ENCODE assay signal across 8 mouse cellular contexts in the genomic region with DNA sequence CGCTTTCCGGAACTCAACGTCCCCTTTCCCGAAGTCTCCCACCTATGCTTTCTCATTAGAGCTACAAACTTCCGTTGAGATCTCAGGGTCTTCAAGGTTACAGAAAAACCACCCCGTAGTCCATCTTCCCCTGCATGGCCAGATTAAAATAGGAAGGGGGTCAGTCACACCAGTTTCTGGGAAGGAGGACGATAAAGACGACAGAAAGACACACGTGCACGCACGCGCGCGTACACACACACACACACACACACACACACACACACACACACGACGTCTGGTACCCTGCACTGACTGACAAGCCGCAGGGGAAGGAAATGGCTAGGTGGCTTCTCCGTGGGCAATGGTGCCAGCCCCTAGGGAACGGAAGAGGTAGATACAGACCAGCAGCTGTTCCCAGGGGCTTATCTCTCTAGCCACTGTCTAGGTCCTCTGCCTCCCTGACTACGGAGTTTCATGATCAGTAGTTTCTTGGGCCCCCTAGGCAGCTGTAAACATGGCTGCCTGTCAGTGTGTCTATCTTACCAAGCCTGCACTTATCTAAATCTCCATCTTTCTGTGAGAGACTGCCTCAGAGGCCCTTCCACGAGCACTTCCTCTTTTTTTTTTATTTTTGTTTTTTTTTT. TPM values are rescaled to one million over a fixed set of nuclear protein-coding genes. Genes with fewer than 3 reads are reported as not detected.
DNase-seq lines count a peak whose midpoint lies in the region; ATAC-seq and TF ChIP-seq lines count a peak whose summit lies in the region.
"Had no signal": no experiment of that assay in that cellular context is flagged by ENCODE, and none has a peak within 500 bp of the region (broad histone marks: within the 10 kb centered on the region; RNA-seq: fewer than 3 reads in every experiment).

No protein-coding gene starts in this region.

- no peak for TF ChIP-seq CTCF in G1E (IDR thresholded peaks at IDR 0.05; ENCODE audit: low read depth, low read length)
- no peak for TF ChIP-seq CTCF in liver, postnatal 0 days (IDR thresholded peaks at IDR 0.05; ENCODE audit: low read depth)

- 6% methylated on average over 21 of the region's 21 CpGs for WGBS in liver, postnatal 0 days (ENCODE audit: insufficient replicate concordance)

- H3K4me2 ChIP-seq in liver, postnatal 0 days (ENCODE audit: low read depth, low read length): peak overlapping the region; percentile 90

- TF ChIP-seq EP300 in liver, postnatal 0 days (IDR thresholded peaks at IDR 0.05; ENCODE audit: low read depth): peak; percentile 36; the same call in 1 of the 2 replicates

- peak; percentile 83 for DNase-seq in CD4-positive, CD25-positive, alpha-beta regulatory T cell, adult 2 months (ENCODE audit: low read depth, low spot score)
- peak; percentile 90 for DNase-seq in G1E (ENCODE audit: low spot score)
- peak; percentile 54 for DNase-seq in liver, postnatal 0 days
- DNase-seq in spleen, adult 12 weeks (ENCODE audit: low spot score): peak; percentile 57
- no peak for DNase-seq in right cerebral cortex, postnatal 4 days
- no peak for DNase-seq in urinary bladder, postnatal 36 days (ENCODE audit: low spot score in 2 of 2)

- H3K27me3 ChIP-seq in G1E (ENCODE audit: insufficient read depth, low read length): peaks cover 3% of the 10 kb centered on the region; the same call in 1 of the 2 replicates
- H3K27me3 ChIP-seq in liver, postnatal 0 days (ENCODE audit: insufficient read depth, low read length): peaks cover 21% of the 10 kb centered on the region; the same call in 1 of the 2 replicates

- H3K9me3 ChIP-seq in G1E (replicated peaks): 0 out of 2 replicates have a peak, but pooled peaks cover 3% of the 10 kb centered on the region
- H3K9me3 ChIP-seq in liver, postnatal 0 days (ENCODE audit: low read length): no peaks in the 10 kb centered on the region

- H3K4me3 ChIP-seq in G1E (ENCODE audit: low read depth, low read length): peak overlapping the region; percentile 71; the same call in 1 of the 2 replicates
- peak overlapping the region; percentile 48 for H3K4me3 ChIP-seq in liver, postnatal 0 days (ENCODE audit: low read depth, low read length)

- H3K4me1 ChIP-seq in G1E (ENCODE audit: insufficient read depth, low read depth, low read length): peaks cover 59% of the 10 kb centered on the region
- H3K4me1 ChIP-seq in liver, postnatal 0 days (ENCODE audit: insufficient read depth): peaks cover 13% of the 10 kb centered on the region

- peak overlapping the region; percentile 52 for H3K9ac ChIP-seq in liver, postnatal 0 days (replicated peaks)

- peak; percentile 99 for ATAC-seq in G1E (ENCODE audit: extremely low read depth, insufficient number of reproducible peaks, low FRiP score, poor library complexity, severe bottlenecking)
- peak; percentile 75 for ATAC-seq in granulocyte monocyte progenitor cell, adult 5-6 weeks (replicated peaks; ENCODE audit: poor library complexity, severe bottlenecking)
- peak; percentile 73 for ATAC-seq in liver, postnatal 0 days

- peak overlapping the region; percentile 30; the same call in 1 of the 2 replicates for H3K27ac ChIP-seq in liver, postnatal 0 days (ENCODE audit: low read depth)

- peaks cover 36% of the 10 kb centered on the region for H3K36me3 ChIP-seq in G1E (replicated peaks)
- no peaks in the 10 kb centered on the region for H3K36me3 ChIP-seq in liver, postnatal 0 days (replicated peaks; ENCODE audit: insufficient read depth, low read length)

RNA-seq across cellular contexts. Expression of gene Itgb7, which starts 6.6 kb away (rescaled TPM):
- 23.7 and 26.6 TPM in 2 replicates for total RNA-seq in G1E (2014; fragmentation: Nextera tagmentation)
- 80.9 and 83.5 TPM in 2 replicates for total RNA-seq in G1E (2017)
- 22.1 and 27.2 TPM in 2 replicates for polyA plus RNA-seq in G1E (2012)
- total RNA-seq in granulocyte monocyte progenitor cell, adult 5-6 weeks (2014; fragmentation: Nextera tagmentation): 7.4 and 42.7 TPM in 2 replicates
- total RNA-seq in granulocyte monocyte progenitor cell, adult 5-6 weeks (2017): 15.2 and 31.6 TPM in 2 replicates
- polyA plus RNA-seq in liver, postnatal 0 days (2015; fragmentation: Nextera tagmentation; extraction: Ambion mirVana): 5.8 and 8.6 TPM in 2 replicates

RNA-seq across cellular contexts. Expression of gene Csad, which starts 20.6 kb away (rescaled TPM):
- 2.1 and 11.9 TPM in 2 replicates for total RNA-seq in G1E (2014; fragmentation: Nextera tagmentation)
- 4.2 and 4.9 TPM in 2 replicates for total RNA-seq in G1E (2017)
- 3.1 and 4.2 TPM in 2 replicates for polyA plus RNA-seq in G1E (2012)
- total RNA-seq in granulocyte monocyte progenitor cell, adult 5-6 weeks (2014; fragmentation: Nextera tagmentation): 17.0 and 18.1 TPM in 2 replicates
- total RNA-seq in granulocyte monocyte progenitor cell, adult 5-6 weeks (2017): 7.5 and 23.4 TPM in 2 replicates
- 224 and 243 TPM in 2 replicates for polyA plus RNA-seq in liver, postnatal 0 days (2015; fragmentation: Nextera tagmentation; extraction: Ambion mirVana)

RNA-seq across cellular contexts. Expression of gene Zfp740, which starts 22.1 kb away (rescaled TPM):
- total RNA-seq in G1E (2014; fragmentation: Nextera tagmentation) (42.5 and 64.5 TPM in 2 replicates), G1E (2017) (34.8 and 35.3 TPM in 2 replicates)
- polyA plus RNA-seq in G1E (2012): 12.9 and 18.2 TPM in 2 replicates
- 48.7 and 68.9 TPM in 2 replicates for total RNA-seq in granulocyte monocyte progenitor cell, adult 5-6 weeks (2014; fragmentation: Nextera tagmentation)
- 23.8 and 27.8 TPM in 2 replicates for total RNA-seq in granulocyte monocyte progenitor cell, adult 5-6 weeks (2017)
- 10.7 and 11.6 TPM in 2 replicates for polyA plus RNA-seq in liver, postnatal 0 days (2015; fragmentation: Nextera tagmentation; extraction: Ambion mirVana)

RNA-seq across cellular contexts. Expression of gene Rarg, which starts 32.2 kb away (rescaled TPM):
- total RNA-seq in G1E (2014; fragmentation: Nextera tagmentation) (2.6 and 3.4 TPM in 2 replicates), G1E (2017) (1.0 and 1.9 TPM in 2 replicates)
- polyA plus RNA-seq in G1E (2012): 1.8 and 2.2 TPM in 2 replicates
- 7.5 and 11.5 TPM in 2 replicates for total RNA-seq in granulocyte monocyte progenitor cell, adult 5-6 weeks (2014; fragmentation: Nextera tagmentation)
- total RNA-seq in granulocyte monocyte progenitor cell, adult 5-6 weeks (2017): 2.0 and 3.4 TPM in 2 replicates
- polyA plus RNA-seq in liver, postnatal 0 days (2015; fragmentation: Nextera tagmentation; extraction: Ambion mirVana): 2.4 and 2.6 TPM in 2 replicates

RNA-seq across cellular contexts. Expression of gene Gm9918, which starts 45.3 kb away (rescaled TPM):
- total RNA-seq in G1E (2014; fragmentation: Nextera tagmentation) (not detected in 2 replicates), G1E (2017) (0.12 and 0.44 TPM in 2 replicates)
- polyA plus RNA-seq in G1E (2012): not detected in 2 replicates
- not detected in 2 replicates for total RNA-seq in granulocyte monocyte progenitor cell, adult 5-6 weeks (2014; fragmentation: Nextera tagmentation)
- total RNA-seq in granulocyte monocyte progenitor cell, adult 5-6 weeks (2017): not detected in 2 replicates
- polyA plus RNA-seq in liver, postnatal 0 days (2015; fragmentation: Nextera tagmentation; extraction: Ambion mirVana): not detected in 2 replicates
- polyA plus RNA-seq: large intestine, adult 2 months had no signal

Comparison
In these comparisons a context has a peak if more than half of its experiments do, and no peak if none do; other contexts are left out.
1. DNase-seq: peak in CD4-positive, CD25-positive, alpha-beta regulatory T cell, adult 2 months (single experiment), G1E (single experiment), liver, postnatal 0 days (single experiment) and spleen, adult 12 weeks (single experiment); none in right cerebral cortex, postnatal 4 days (single experiment) and urinary bladder, postnatal 36 days (0 of 2).
2. Peak in every context shown above with its lines, with median percentiles within 50 percentile points of each other: ATAC-seq.